Mouse (Mus musculus) hematopoietic multipotent progenitor cell, adult 10-12 weeks (in vitro differentiated cells): ENCODE measurements around the gene Tmem221. TPM values are rescaled to one million over a fixed set of nuclear protein-coding genes. Genes with fewer than 3 reads are reported as not detected.

ENCODE experiments used
- polyA plus RNA-seq: library from polyadenylated mRNA; stranded (reverse); fragments of >175 nt; gene quantifications from 2 replicates; pipeline ENCODE4 v1.2.3, GENCODE M21; 2012; ENCODE audit warnings: low replicate concordance

Gene Tmem221
- polyA plus RNA-seq, result 0.84 and 2.7 TPM in 2 replicates

GRCm38 (mm10) chr8:71558071-71558957 lies at the start of gene Tmem221:
Tmem221 (minus strand) TSS chr8:71558871.

GRCm38 (mm10) chr8:71597451-71597850 lies 38.8 kb upstream of the Tmem221 start, which contains the start of gene Fam129c:
Fam129c (plus strand) TSS chr8:71597648.

GRCm38 (mm10) chr8:71591471-71592373 lies 33.1 kb upstream of the Tmem221 start, which contains the start of gene Pgls:
Pgls (plus strand) TSS chr8:71592176.

GRCm38 (mm10) chr8:71568387-71568937 lies 9.8 kb upstream of the Tmem221 start, which contains the start of gene Slc27a1:
Slc27a1 (plus strand) TSS chr8:71568882.

GRCm38 (mm10) chr8:71566501-71566900 lies 7.8 kb upstream of the Tmem221 start, which contains the start of gene Nxnl1:
Nxnl1 (minus strand) TSS chr8:71566601.

GRCm38 (mm10) chr8:71542632-71543343 lies 15.9 kb downstream of the Tmem221 start, which contains the start of gene Mvb12a:
Mvb12a (plus strand) TSS chr8:71542922.

GRCm38 (mm10) chr8:71537028-71537867 lies 21.4 kb downstream of the Tmem221 start, which contains the start of gene Bst2:
Bst2 (minus strand) TSS chr8:71537456.

GRCm38 (mm10) chr8:71525226-71526050 lies 33.2 kb downstream of the Tmem221 start, which contains the start of gene Ccdc194:
Ccdc194 (minus strand) TSS chr8:71525711.

GRCm38 (mm10) chr8:71511644-71512043 lies 47.0 kb downstream of the Tmem221 start, which contains the start of gene Plvap:
Plvap (minus strand) TSS chr8:71511752.

Other genes with a start within 250 kb of the Tmem221 start
- 230 and 318 TPM in 2 replicates for gene Use1, start 192.0 kb downstream of the Tmem221 start, polyA plus RNA-seq
- gene Ocel1, start 187.6 kb downstream of the Tmem221 start, polyA plus RNA-seq, result 49.5 and 128 TPM in 2 replicates
- gene Nr2f6, start 176.9 kb downstream of the Tmem221 start, polyA plus RNA-seq, result 47.0 and 71.0 TPM in 2 replicates
- 0.64 and 1.2 TPM in 2 replicates for gene Ushbp1, start 163.1 kb downstream of the Tmem221 start, polyA plus RNA-seq
- gene Babam1, start 162.0 kb downstream of the Tmem221 start, polyA plus RNA-seq, result 86.4 and 115 TPM in 2 replicates
- gene Ankle1, start 152.9 kb downstream of the Tmem221 start, polyA plus RNA-seq, result 4.4 and 11.0 TPM in 2 replicates
- gene Abhd8, start 95.2 kb downstream of the Tmem221 start, polyA plus RNA-seq, result 63.5 and 128 TPM in 2 replicates
- 62.6 and 70.7 TPM in 2 replicates for gene Mrpl34, start 93.9 kb downstream of the Tmem221 start, polyA plus RNA-seq
- 230 and 542 TPM in 2 replicates for gene Dda1, start 89.7 kb downstream of the Tmem221 start, polyA plus RNA-seq
- 8.3 and 23.9 TPM in 2 replicates for gene Ano8, start 72.9 kb downstream of the Tmem221 start, polyA plus RNA-seq
- 21.2 and 52.5 TPM in 2 replicates for gene Gtpbp3, start 70.8 kb downstream of the Tmem221 start, polyA plus RNA-seq
- gene Plvap, start 47.1 kb downstream of the Tmem221 start, polyA plus RNA-seq, result 7.0 and 42.5 TPM in 2 replicates
- gene Ccdc194, start 33.2 kb downstream of the Tmem221 start, polyA plus RNA-seq, result 0.10 TPM in 1 of 2 replicates, not detected in the other
- gene Bst2, start 21.4 kb downstream of the Tmem221 start, polyA plus RNA-seq, result 136 and 509 TPM in 2 replicates
- gene Mvb12a, start 15.9 kb downstream of the Tmem221 start, polyA plus RNA-seq, result 126 and 231 TPM in 2 replicates
- 0.04 TPM in 1 of 2 replicates, not detected in the other for gene Nxnl1, start 7.7 kb upstream of the Tmem221 start, polyA plus RNA-seq
- gene Slc27a1, start 10.0 kb upstream of the Tmem221 start, polyA plus RNA-seq, result 14.2 and 19.8 TPM in 2 replicates
- 279 and 289 TPM in 2 replicates for gene Pgls, start 33.3 kb upstream of the Tmem221 start, polyA plus RNA-seq
- 109 and 215 TPM in 2 replicates for gene Fam129c, start 38.8 kb upstream of the Tmem221 start, polyA plus RNA-seq
- gene Colgalt1, start 52.1 kb upstream of the Tmem221 start, polyA plus RNA-seq, result 60.9 and 103 TPM in 2 replicates
- gene Unc13a, start 112.9 kb upstream of the Tmem221 start, polyA plus RNA-seq, result 0.42 and 0.58 TPM in 2 replicates
- 114 and 286 TPM in 2 replicates for gene Jak3, start 117.4 kb upstream of the Tmem221 start, polyA plus RNA-seq
- 77.9 and 105 TPM in 2 replicates for gene Insl3, start 130.3 kb upstream of the Tmem221 start, polyA plus RNA-seq
- 0.63 and 2.8 TPM in 2 replicates for gene B3gnt3, start 142.9 kb upstream of the Tmem221 start, polyA plus RNA-seq
- 265 and 572 TPM in 2 replicates for gene Fcho1, start 166.8 kb upstream of the Tmem221 start, polyA plus RNA-seq